Mouse (Mus musculus): ENCODE data around the gene Smtnl2. TPM values are rescaled to one million over a fixed set of nuclear protein-coding genes. Genes with fewer than 3 reads are reported as not detected.

The Smtnl2 gene
- total and polyA plus RNA-seq, 3 experiments, result 0.11 TPM; not detected in 2

- TF ChIP-seq TAL1 (conservative IDR thresholded peaks at IDR 0.05; ENCODE audit: low read depth, low read length), result no peak
- TF ChIP-seq GATA1 (IDR thresholded peaks at IDR 0.05; ENCODE audit: borderline replicate concordance, low read length), result no peak
- no peak for TF ChIP-seq POLR2AphosphoS5 (IDR thresholded peaks at IDR 0.05; ENCODE audit: insufficient replicate concordance, low read depth, low read length)
- ATAC-seq (ENCODE audit: extremely low read depth, insufficient number of reproducible peaks, low FRiP score, poor library complexity, severe bottlenecking) (no peak), DNase-seq (ENCODE audit: low spot score) (no peak)
- no peaks in the 10 kb centered on the region for H3K36me3 ChIP-seq (replicated peaks)
- H3K4me1 ChIP-seq (ENCODE audit: insufficient read depth, low read depth, low read length), result no peaks in the 10 kb centered on the region
- no peaks in the 10 kb centered on the region for H3K9me3 ChIP-seq (replicated peaks)
- no peak within 1 kb of the TSS for H3K4me3 ChIP-seq (ENCODE audit: low read depth, low read length)
- peaks cover 5% of the 10 kb centered on the region for H3K27me3 ChIP-seq (ENCODE audit: insufficient read depth, low read length)
Measured at GRCm38 (mm10) chr11:72362347-72362741, 49.2 kb downstream of the Smtnl2 start, which contains the start of gene Tekt1. Gene Tekt1, minus strand, starts transcription at chr11:72362442.

- ATAC-seq (ENCODE audit: extremely low read depth, insufficient number of reproducible peaks, low FRiP score, poor library complexity, severe bottlenecking) (no peak), DNase-seq (ENCODE audit: low spot score) (no peak)
- Histone ChIP-seq H3K9me3 (replicated peaks) (no peaks in the 10 kb centered on the region), H3K4me1 (ENCODE audit: insufficient read depth, low read depth, low read length) (no peaks in the 10 kb centered on the region), H3K4me3 (ENCODE audit: low read depth, low read length) (no peak overlapping the region), H3K36me3 (replicated peaks) (no peaks in the 10 kb centered on the region), H3K27me3 (ENCODE audit: insufficient read depth, low read length) (peaks cover 5% of the 10 kb centered on the region)
- TF ChIP-seq GATA2 (IDR thresholded peaks at IDR 0.05; ENCODE audit: borderline replicate concordance, low read depth, low read length), result no peak
- no peak for TF ChIP-seq POLR2AphosphoS5 (IDR thresholded peaks at IDR 0.05; ENCODE audit: insufficient replicate concordance, low read depth, low read length)
Measured at GRCm38 (mm10) chr11:72361385-72362346, 49.8 kb downstream of the Smtnl2 start.

- no peak for ATAC-seq (ENCODE audit: extremely low read depth, insufficient number of reproducible peaks, low FRiP score, poor library complexity, severe bottlenecking)
- no peaks in the 10 kb centered on the region for H3K9me3 ChIP-seq (replicated peaks)
- TF ChIP-seq POLR2AphosphoS5 (IDR thresholded peaks at IDR 0.05; ENCODE audit: insufficient replicate concordance, low read depth, low read length), result no peak
- peak; percentile 80 for TF ChIP-seq CTCF (IDR thresholded peaks at IDR 0.05; ENCODE audit: low read depth, low read length)
- TF ChIP-seq GATA2 (IDR thresholded peaks at IDR 0.05; ENCODE audit: borderline replicate concordance, low read depth, low read length), result no peak
- no peak for TF ChIP-seq TAL1 (conservative IDR thresholded peaks at IDR 0.05; ENCODE audit: low read depth, low read length)
- peaks cover 5% of the 10 kb centered on the region for H3K4me1 ChIP-seq (ENCODE audit: insufficient read depth, low read depth, low read length)
- no peak overlapping the region for H3K4me3 ChIP-seq (ENCODE audit: low read depth, low read length)
- peaks cover 17% of the 10 kb centered on the region for H3K27me3 ChIP-seq (ENCODE audit: insufficient read depth, low read length)
- H3K36me3 ChIP-seq (replicated peaks), result no peaks in the 10 kb centered on the region
- DNase-seq (ENCODE audit: low spot score), result peak; percentile 56
Measured at GRCm38 (mm10) chr11:72354971-72355728, 56.4 kb downstream of the Smtnl2 start.

GRCm38 (mm10) chr11:72353186-72353585 is 58.3 kb downstream of the Smtnl2 start:
- Histone ChIP-seq H3K4me3 (ENCODE audit: low read depth, low read length) (no peak overlapping the region), H3K36me3 (replicated peaks) (no peaks in the 10 kb centered on the region), H3K27me3 (ENCODE audit: insufficient read depth, low read length) (peaks cover 21% of the 10 kb centered on the region), H3K9me3 (replicated peaks) (no peaks in the 10 kb centered on the region), H3K4me1 (ENCODE audit: insufficient read depth, low read depth, low read length) (peaks cover 5% of the 10 kb centered on the region)
- no peak for TF ChIP-seq CTCF (IDR thresholded peaks at IDR 0.05; ENCODE audit: low read depth, low read length)
- no peak for TF ChIP-seq GATA1 (IDR thresholded peaks at IDR 0.05; ENCODE audit: borderline replicate concordance, low read length)
- no peak for TF ChIP-seq POLR2AphosphoS5 (IDR thresholded peaks at IDR 0.05; ENCODE audit: insufficient replicate concordance, low read depth, low read length)
- no peak for TF ChIP-seq GATA2 (IDR thresholded peaks at IDR 0.05; ENCODE audit: borderline replicate concordance, low read depth, low read length)
- TF ChIP-seq TAL1 (conservative IDR thresholded peaks at IDR 0.05; ENCODE audit: low read depth, low read length), result no peak
- DNase-seq (ENCODE audit: low spot score), result no peak
- ATAC-seq (ENCODE audit: extremely low read depth, insufficient number of reproducible peaks, low FRiP score, poor library complexity, severe bottlenecking), result no peak

GRCm38 (mm10) chr11:72352272-72352671 is 59.2 kb downstream of the Smtnl2 start:
- no peak for DNase-seq (ENCODE audit: low spot score)
- Histone ChIP-seq H3K36me3 (replicated peaks) (no peaks in the 10 kb centered on the region), H3K27me3 (ENCODE audit: insufficient read depth, low read length) (peaks cover 21% of the 10 kb centered on the region), H3K4me1 (ENCODE audit: insufficient read depth, low read depth, low read length) (peaks cover 5% of the 10 kb centered on the region), H3K9me3 (replicated peaks) (no peaks in the 10 kb centered on the region), H3K4me3 (ENCODE audit: low read depth, low read length) (no peak overlapping the region)
- ATAC-seq (ENCODE audit: extremely low read depth, insufficient number of reproducible peaks, low FRiP score, poor library complexity, severe bottlenecking), result no peak
- TF ChIP-seq GATA1 (IDR thresholded peaks at IDR 0.05; ENCODE audit: borderline replicate concordance, low read length), result no peak
- TF ChIP-seq POLR2AphosphoS5 (IDR thresholded peaks at IDR 0.05; ENCODE audit: insufficient replicate concordance, low read depth, low read length), result no peak
- no peak for TF ChIP-seq CTCF (IDR thresholded peaks at IDR 0.05; ENCODE audit: low read depth, low read length)

GRCm38 (mm10) chr11:72349652-72350051 is 61.9 kb downstream of the Smtnl2 start:
- peaks cover 23% of the 10 kb centered on the region for H3K27me3 ChIP-seq (ENCODE audit: insufficient read depth, low read length)
- H3K36me3 ChIP-seq (replicated peaks), result no peaks in the 10 kb centered on the region
- no peaks in the 10 kb centered on the region for H3K4me1 ChIP-seq (ENCODE audit: insufficient read depth, low read depth, low read length)
- TF ChIP-seq CTCF (IDR thresholded peaks at IDR 0.05; ENCODE audit: low read depth, low read length) (no peak), GATA1 (IDR thresholded peaks at IDR 0.05; ENCODE audit: borderline replicate concordance, low read length) (no peak), POLR2AphosphoS5 (IDR thresholded peaks at IDR 0.05; ENCODE audit: insufficient replicate concordance, low read depth, low read length) (no peak), GATA2 (IDR thresholded peaks at IDR 0.05; ENCODE audit: borderline replicate concordance, low read depth, low read length) (no peak), TAL1 (conservative IDR thresholded peaks at IDR 0.05; ENCODE audit: low read depth, low read length) (no peak)
- no peak overlapping the region for H3K4me3 ChIP-seq (ENCODE audit: low read depth, low read length)
- no peaks in the 10 kb centered on the region for H3K9me3 ChIP-seq (replicated peaks)
- ATAC-seq (ENCODE audit: extremely low read depth, insufficient number of reproducible peaks, low FRiP score, poor library complexity, severe bottlenecking) (no peak), DNase-seq (ENCODE audit: low spot score) (no peak)

Data from G1E (cell line).